Mouse (Mus musculus) liver (tissue): ENCODE results near the gene Gm21887.
"Not testable (repeated sequence)": the region's sequence is repeated elsewhere in the genome, so short reads cannot be mapped to it uniquely, and the experiment has no call there.

ENCODE experiments used
- DNase-seq: peaks from one replicate; pipeline ENCODE4 v3.0.0-alpha.2; 2020; ENCODE audit warnings: mixed read lengths

Gm21887 gene

DNA sequence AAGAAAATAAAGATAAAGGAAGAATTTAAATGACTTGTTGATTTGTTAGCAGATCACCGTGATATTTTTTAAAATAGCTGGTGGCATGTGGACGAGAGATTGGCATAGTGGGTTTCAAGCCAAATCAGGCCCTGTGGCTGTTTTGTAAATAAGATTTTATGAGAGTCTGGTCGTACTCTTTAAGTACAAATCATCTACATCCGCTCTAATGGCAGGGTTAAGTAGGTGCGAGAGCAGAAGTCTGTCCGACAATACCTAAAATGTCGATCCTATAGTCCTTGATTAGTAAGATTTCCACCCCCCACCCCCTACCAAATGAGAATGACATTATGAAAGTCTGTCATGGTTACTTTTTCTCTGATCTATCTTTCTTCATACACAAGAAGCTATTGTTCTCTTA is 25.1 kb upstream of the Gm21887 start:
- not testable (repeated sequence) for DNase-seq

DNA sequence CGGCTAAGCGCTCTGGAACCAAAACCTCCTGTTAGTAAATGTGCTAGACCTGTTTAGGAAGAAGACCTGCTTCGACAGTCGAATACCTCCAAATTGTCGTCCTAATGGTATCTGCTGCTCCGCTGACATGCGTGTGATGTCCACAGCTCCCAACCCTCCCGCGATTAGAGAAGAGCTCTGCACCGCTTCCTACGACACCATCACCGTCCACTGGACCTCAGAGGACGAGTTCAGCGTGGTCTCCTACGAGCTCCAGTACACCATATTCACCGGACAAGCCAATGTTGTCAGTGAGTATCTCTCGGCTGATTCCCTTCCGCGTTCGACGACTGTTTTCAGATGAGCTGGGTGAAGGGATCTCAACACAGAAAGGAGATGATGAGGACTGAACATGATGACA is 24.6 kb upstream of the Gm21887 start:
- not testable (repeated sequence) for DNase-seq

DNA sequence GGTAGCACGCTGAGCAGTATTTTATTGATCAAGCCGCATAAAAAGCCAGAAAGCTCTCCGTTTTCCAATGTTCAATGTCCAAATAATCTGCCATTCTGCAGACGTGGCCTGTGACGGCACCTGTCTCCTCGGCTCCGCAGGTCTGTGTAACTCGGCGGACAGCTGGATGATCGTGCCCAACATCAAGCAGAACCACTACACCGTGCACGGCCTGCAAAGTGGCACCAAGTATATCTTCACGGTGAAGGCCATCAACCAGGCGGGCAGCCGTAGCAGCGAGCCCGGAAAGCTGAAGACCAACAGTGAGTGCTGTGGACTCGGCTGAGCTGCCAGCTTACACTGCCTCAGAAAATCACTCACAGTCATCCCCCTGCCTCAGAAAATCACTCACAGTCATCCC is 23.7 kb upstream of the Gm21887 start:
- not testable (repeated sequence) for DNase-seq

- not testable (repeated sequence) for DNase-seq
Observed at GRCm38 (mm10) chrX:169986519-169987367, 22.7 kb upstream of the Gm21887 start.

DNA sequence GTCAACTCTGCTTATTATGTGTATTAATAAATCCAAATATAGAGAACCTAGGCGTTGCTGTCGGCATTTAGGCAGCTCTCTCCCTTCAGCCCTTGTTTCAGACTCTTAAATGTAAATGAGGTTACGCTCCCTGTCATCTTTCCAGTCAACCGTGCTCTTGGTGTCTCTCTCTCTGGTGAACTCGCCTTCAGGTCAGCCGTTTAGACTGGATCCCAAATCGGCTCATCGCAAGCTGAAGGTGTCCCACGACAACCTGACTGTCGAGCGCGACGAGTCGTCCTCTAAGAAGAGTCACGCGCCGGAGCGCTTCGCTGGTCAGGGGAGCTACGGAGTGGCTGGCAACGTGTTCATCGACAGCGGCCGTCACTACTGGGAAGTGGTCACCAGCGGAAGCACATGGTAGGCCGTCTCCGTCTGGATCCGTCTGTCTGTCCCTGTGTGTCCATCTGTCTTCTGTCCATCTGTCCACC is 22.1 kb upstream of the Gm21887 start:
- DNase-seq: not testable (repeated sequence)

GRCm38 (mm10) chrX:169988571-169989218 is 20.8 kb upstream of the Gm21887 start:
- not testable (repeated sequence) for DNase-seq

GRCm38 (mm10) chrX:169989219-169989595 is 20.3 kb upstream of the Gm21887 start:
- not testable (repeated sequence) for DNase-seq

- not testable (repeated sequence) for DNase-seq
Observed at GRCm38 (mm10) chrX:169989691-169990631, 19.5 kb upstream of the Gm21887 start.

DNA sequence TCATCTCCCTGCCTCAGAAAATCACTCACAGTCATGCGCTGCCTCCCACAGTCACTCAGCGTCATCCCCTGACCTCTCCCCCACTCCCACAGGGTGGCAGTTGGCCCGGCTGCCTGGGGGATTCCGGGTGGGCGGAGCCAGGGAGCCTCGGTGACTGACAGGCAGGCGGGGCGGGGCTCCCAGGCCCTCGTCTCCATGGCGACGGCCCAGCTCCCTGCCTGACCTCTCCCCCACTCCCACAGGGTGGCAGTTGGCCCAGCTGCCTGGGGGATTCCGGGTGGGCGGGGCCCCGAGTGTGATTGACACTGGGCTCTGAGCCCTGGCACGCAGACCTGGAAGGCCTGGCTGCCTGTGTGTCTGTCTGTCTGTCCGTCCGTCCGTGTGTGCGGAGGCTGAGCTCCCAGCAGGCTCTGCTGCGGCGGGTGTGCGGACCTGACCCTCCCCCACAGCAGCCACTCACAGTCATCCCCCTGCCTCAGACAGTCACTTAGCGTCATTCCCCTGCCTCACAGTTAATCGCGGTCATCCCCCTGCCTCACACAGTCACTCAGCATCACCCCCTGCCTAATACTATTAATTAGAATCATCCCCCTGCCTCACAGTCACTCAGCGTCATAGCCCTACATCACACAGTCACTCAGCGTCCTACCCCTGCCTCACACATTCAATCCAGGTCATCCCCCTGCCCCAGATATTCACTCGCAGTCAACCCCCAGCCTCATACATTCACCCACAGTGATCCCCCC is 18.2 kb upstream of the Gm21887 start:
- not testable (repeated sequence) for DNase-seq

DNA sequence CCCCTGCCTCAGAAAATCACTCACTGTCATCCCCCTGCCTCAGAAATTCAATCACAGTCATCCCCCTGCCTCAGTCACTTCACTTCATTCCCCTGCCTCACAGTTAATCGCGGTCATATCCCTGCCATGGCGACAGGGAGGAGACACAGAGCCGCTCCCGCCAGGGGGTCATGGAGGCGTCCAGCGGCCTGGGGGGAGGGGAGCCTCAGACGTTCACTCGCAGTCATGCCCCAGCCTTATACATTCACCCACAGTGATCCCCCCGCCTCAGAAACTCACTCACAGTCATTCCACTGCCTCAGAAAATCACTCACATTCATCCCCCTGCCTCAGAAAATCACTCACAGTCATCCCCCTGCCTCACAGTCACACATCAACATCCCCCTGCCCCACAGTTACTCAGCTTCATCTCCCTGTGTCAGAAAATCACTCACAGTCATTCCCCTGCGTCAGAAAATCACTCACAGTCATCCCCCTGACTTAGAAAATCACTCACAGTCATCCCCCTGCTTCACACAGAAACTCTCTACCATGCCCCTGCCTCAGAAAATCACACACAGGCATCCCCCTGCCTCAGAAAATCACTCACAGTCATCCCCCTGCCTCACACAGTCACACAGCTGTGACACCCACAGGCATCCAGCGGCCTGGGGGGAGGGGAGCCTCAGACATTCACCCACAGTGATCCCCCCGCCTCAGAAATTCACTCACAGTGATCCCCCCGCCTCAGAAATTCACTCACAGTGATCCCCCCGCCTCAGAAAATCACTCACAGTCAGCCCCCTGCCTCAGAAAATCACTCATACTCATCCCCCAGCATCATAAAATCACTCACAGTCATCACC is 17.2 kb upstream of the Gm21887 start:
- DNase-seq: not testable (repeated sequence)

GRCm38 (mm10) chrX:169992951-169993547 is 16.4 kb upstream of the Gm21887 start:
- DNase-seq: not testable (repeated sequence)

- DNase-seq: not testable (repeated sequence)
Observed at GRCm38 (mm10) chrX:169994011-169994865, 15.2 kb upstream of the Gm21887 start.

GRCm38 (mm10) chrX:169994866-169995711 is 14.4 kb upstream of the Gm21887 start:
- not testable (repeated sequence) for DNase-seq

GRCm38 (mm10) chrX:169995909-169996521 is 13.4 kb upstream of the Gm21887 start:
- not testable (repeated sequence) for DNase-seq

DNA sequence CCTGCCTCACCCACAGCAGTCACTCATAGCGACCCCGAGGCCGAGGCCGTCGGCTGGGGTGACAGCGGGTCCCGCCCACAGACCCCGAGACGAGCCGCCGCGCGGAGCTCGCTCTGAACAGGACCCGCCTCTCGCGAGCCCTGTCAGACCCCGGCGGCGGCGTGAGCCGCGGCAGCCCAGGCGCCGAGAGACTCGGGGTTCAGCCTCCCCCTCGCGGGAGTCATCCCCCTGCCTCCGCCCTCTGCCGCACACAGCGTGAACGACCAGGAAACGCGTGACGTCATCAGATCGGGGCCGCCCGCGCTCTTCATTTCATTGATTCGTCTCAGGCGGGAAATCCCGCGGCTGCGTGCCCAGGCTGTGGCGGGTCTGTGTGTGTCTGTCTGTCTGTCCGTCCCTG is 12.5 kb upstream of the Gm21887 start:
- DNase-seq: not testable (repeated sequence)

DNA sequence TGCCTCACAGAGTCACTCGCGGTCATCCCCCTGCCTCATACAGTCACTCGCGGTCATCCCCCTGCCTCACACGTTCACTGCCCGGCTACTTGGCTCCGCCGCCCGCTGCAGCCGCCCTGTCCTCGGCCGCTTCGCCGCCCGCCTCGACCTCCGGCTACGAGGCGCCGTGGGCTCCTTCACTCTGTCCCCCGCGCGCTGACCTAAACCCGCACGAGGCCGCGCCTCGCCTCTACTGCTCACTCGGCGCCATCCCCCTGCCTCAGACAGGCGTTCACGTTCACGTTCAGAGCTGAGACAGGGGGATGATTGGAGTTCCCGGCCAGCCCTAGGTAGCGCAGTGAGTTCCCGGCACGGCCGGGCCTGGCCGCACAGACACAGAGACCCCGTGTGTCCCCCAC is 12.0 kb upstream of the Gm21887 start:
- DNase-seq: not testable (repeated sequence)

DNA sequence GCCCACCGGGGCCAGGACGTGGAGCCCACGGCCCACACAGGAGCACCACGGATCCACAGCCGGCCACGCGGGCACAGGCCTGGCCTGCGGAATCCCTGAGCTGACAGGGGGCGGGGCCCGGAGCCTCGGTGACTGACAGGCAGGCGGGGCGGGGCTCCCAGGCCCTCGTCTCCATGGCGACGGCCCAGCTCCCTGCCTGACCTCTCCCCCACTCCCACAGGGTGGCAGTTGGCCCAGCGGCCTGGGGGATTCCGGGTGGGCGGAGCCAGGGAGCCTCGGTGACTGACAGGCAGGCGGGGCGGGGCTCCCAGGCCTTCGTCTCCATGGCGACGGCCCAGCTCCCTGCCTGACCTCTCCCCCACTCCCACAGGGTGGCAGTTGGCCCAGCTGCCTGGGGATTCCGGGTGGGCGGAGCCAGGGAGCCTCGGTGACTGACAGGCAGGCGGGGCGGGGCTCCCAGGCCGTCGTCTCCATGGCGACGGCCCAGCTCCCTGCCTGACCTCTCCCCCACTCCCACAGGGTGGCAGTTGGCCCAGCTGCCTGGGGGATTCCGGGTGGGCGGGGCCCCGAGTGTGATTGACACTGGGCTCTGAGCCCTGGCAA is 11.5 kb upstream of the Gm21887 start:
- DNase-seq: peak; percentile 89
